Mouse (Mus musculus): ENCODE measurements around the gene Mcur1. TPM values are rescaled to one million over a fixed set of nuclear protein-coding genes. Genes with fewer than 3 reads are reported as not detected.

Mcur1 gene
- 8.6 and 9.9 TPM in 2 replicates for polyA plus RNA-seq (2014; fragmentation: Nextera tagmentation; extraction: Ambion mirVana)

GRCm38 (mm10) chr13:43559711-43560457, at the start of gene Mcur1:
Gene Mcur1 (minus strand): TSS chr13:43560191.
- H3K36me3 ChIP-seq (ENCODE audit: control insufficient read depth, insufficient read depth, low read length): no peaks in the 10 kb centered on the region
- ATAC-seq (ENCODE audit: low read depth): peak; percentile 93
- H3K4me1 ChIP-seq (ENCODE audit: control insufficient read depth, insufficient read depth, low read length): 0 out of 2 replicates have a peak, but pooled peaks cover 6% of the 10 kb centered on the region
- H3K9me3 ChIP-seq (ENCODE audit: control insufficient read depth, low read length): no peaks in the 10 kb centered on the region
- peak within 1 kb of the TSS; percentile 71 for H3K4me3 ChIP-seq (ENCODE audit: low read depth, low read length)
- peak within 1 kb of the TSS; percentile 92 for H3K4me2 ChIP-seq (ENCODE audit: low read depth, low read length)
- peak within 1 kb of the TSS; percentile 82 for H3K27ac ChIP-seq (ENCODE audit: low read depth, low read length)
- under 1% methylated on average over 57 of the region's 100 CpGs for WGBS
- no peaks in the 10 kb centered on the region for H3K27me3 ChIP-seq (ENCODE audit: control insufficient read depth, insufficient read depth, low read length)
- H3K9ac ChIP-seq (replicated peaks; ENCODE audit: low read depth, low read length): peak within 1 kb of the TSS; percentile 76

- Histone ChIP-seq H3K4me2 (ENCODE audit: low read depth, low read length) (no peak overlapping the region), H3K27me3 (ENCODE audit: control insufficient read depth, insufficient read depth, low read length) (no peaks in the 10 kb centered on the region), H3K4me1 (ENCODE audit: control insufficient read depth, insufficient read depth, low read length) (no peaks in the 10 kb centered on the region), H3K9ac (replicated peaks; ENCODE audit: low read depth, low read length) (no peak overlapping the region), H3K27ac (ENCODE audit: low read depth, low read length) (no peak overlapping the region), H3K9me3 (ENCODE audit: control insufficient read depth, low read length) (no peaks in the 10 kb centered on the region), H3K4me3 (ENCODE audit: low read depth, low read length) (no peak overlapping the region), H3K36me3 (ENCODE audit: control insufficient read depth, insufficient read depth, low read length) (no peaks in the 10 kb centered on the region)
- ATAC-seq (ENCODE audit: low read depth): no peak
- 73% methylated on average over 6 of the region's 6 CpGs for WGBS
Observed at GRCm38 (mm10) chr13:43608854-43609253, 48.9 kb upstream of the Mcur1 start.

- 64% methylated on average over 13 of the region's 13 CpGs for WGBS
- Histone ChIP-seq H3K9me3 (ENCODE audit: control insufficient read depth, low read length) (no peaks in the 10 kb centered on the region), H3K36me3 (ENCODE audit: control insufficient read depth, insufficient read depth, low read length) (no peaks in the 10 kb centered on the region), H3K4me2 (ENCODE audit: low read depth, low read length) (no peak overlapping the region), H3K4me3 (ENCODE audit: low read depth, low read length) (no peak overlapping the region), H3K9ac (replicated peaks; ENCODE audit: low read depth, low read length) (no peak overlapping the region), H3K27ac (ENCODE audit: low read depth, low read length) (no peak overlapping the region), H3K4me1 (ENCODE audit: control insufficient read depth, insufficient read depth, low read length) (no peaks in the 10 kb centered on the region), H3K27me3 (ENCODE audit: control insufficient read depth, insufficient read depth, low read length) (no peaks in the 10 kb centered on the region)
- no peak; the same call in 1 of the 2 replicates for ATAC-seq (ENCODE audit: low read depth)
Observed at GRCm38 (mm10) chr13:43603042-43603441, 43.1 kb upstream of the Mcur1 start.

- no peak for ATAC-seq (ENCODE audit: low read depth)
- no peaks in the 10 kb centered on the region for H3K27me3 ChIP-seq (ENCODE audit: control insufficient read depth, insufficient read depth, low read length)
- no peak overlapping the region for H3K9ac ChIP-seq (replicated peaks; ENCODE audit: low read depth, low read length)
- H3K4me1 ChIP-seq (ENCODE audit: control insufficient read depth, insufficient read depth, low read length): no peaks in the 10 kb centered on the region
- H3K4me3 ChIP-seq (ENCODE audit: low read depth, low read length): no peak overlapping the region
- no peak overlapping the region for H3K4me2 ChIP-seq (ENCODE audit: low read depth, low read length)
- H3K9me3 ChIP-seq (ENCODE audit: control insufficient read depth, low read length): no peaks in the 10 kb centered on the region
- H3K36me3 ChIP-seq (ENCODE audit: control insufficient read depth, insufficient read depth, low read length): no peaks in the 10 kb centered on the region
- no peak overlapping the region for H3K27ac ChIP-seq (ENCODE audit: low read depth, low read length)
- 94% methylated on average over 2 of the region's 2 CpGs for WGBS
Observed at GRCm38 (mm10) chr13:43602440-43602839, 42.4 kb upstream of the Mcur1 start.

GRCm38 (mm10) chr13:43600967-43601366, 41.0 kb upstream of the Mcur1 start:
- WGBS: 88% methylated on average over 6 of the region's 6 CpGs
- no peak overlapping the region for H3K27ac ChIP-seq (ENCODE audit: low read depth, low read length)
- no peaks in the 10 kb centered on the region for H3K27me3 ChIP-seq (ENCODE audit: control insufficient read depth, insufficient read depth, low read length)
- no peak overlapping the region for H3K4me3 ChIP-seq (ENCODE audit: low read depth, low read length)
- no peak for ATAC-seq (ENCODE audit: low read depth)
- H3K4me1 ChIP-seq (ENCODE audit: control insufficient read depth, insufficient read depth, low read length): no peaks in the 10 kb centered on the region
- no peak overlapping the region for H3K9ac ChIP-seq (replicated peaks; ENCODE audit: low read depth, low read length)
- no peaks in the 10 kb centered on the region for H3K9me3 ChIP-seq (ENCODE audit: control insufficient read depth, low read length)
- no peak overlapping the region for H3K4me2 ChIP-seq (ENCODE audit: low read depth, low read length)
- no peaks in the 10 kb centered on the region for H3K36me3 ChIP-seq (ENCODE audit: control insufficient read depth, insufficient read depth, low read length)

- no peak overlapping the region for H3K27ac ChIP-seq (ENCODE audit: low read depth, low read length)
- 0 out of 2 replicates have a peak, but pooled peaks have one; percentile 38 for ATAC-seq (ENCODE audit: low read depth)
- no peak overlapping the region for H3K4me3 ChIP-seq (ENCODE audit: low read depth, low read length)
- H3K4me2 ChIP-seq (ENCODE audit: low read depth, low read length): no peak overlapping the region
- 63% methylated on average over 4 of the region's 4 CpGs for WGBS
- H3K9ac ChIP-seq (replicated peaks; ENCODE audit: low read depth, low read length): no peak overlapping the region
- no peaks in the 10 kb centered on the region for H3K36me3 ChIP-seq (ENCODE audit: control insufficient read depth, insufficient read depth, low read length)
- no peaks in the 10 kb centered on the region for H3K4me1 ChIP-seq (ENCODE audit: control insufficient read depth, insufficient read depth, low read length)
- H3K9me3 ChIP-seq (ENCODE audit: control insufficient read depth, low read length): no peaks in the 10 kb centered on the region
- H3K27me3 ChIP-seq (ENCODE audit: control insufficient read depth, insufficient read depth, low read length): no peaks in the 10 kb centered on the region
Observed at GRCm38 (mm10) chr13:43595896-43596295, 35.9 kb upstream of the Mcur1 start.

GRCm38 (mm10) chr13:43592681-43593068, 32.7 kb upstream of the Mcur1 start:
- Histone ChIP-seq H3K4me3 (ENCODE audit: low read depth, low read length) (no peak overlapping the region), H3K4me1 (ENCODE audit: control insufficient read depth, insufficient read depth, low read length) (no peaks in the 10 kb centered on the region), H3K9ac (replicated peaks; ENCODE audit: low read depth, low read length) (no peak overlapping the region), H3K36me3 (ENCODE audit: control insufficient read depth, insufficient read depth, low read length) (no peaks in the 10 kb centered on the region), H3K27me3 (ENCODE audit: control insufficient read depth, insufficient read depth, low read length) (no peaks in the 10 kb centered on the region), H3K4me2 (ENCODE audit: low read depth, low read length) (no peak overlapping the region), H3K27ac (ENCODE audit: low read depth, low read length) (no peak overlapping the region), H3K9me3 (ENCODE audit: control insufficient read depth, low read length) (no peaks in the 10 kb centered on the region)
- ATAC-seq (ENCODE audit: low read depth): no peak
- 68% methylated on average over 8 of the region's 8 CpGs for WGBS

GRCm38 (mm10) chr13:43591828-43592680, 32.1 kb upstream of the Mcur1 start:
- Histone ChIP-seq H3K4me2 (ENCODE audit: low read depth, low read length) (no peak overlapping the region), H3K36me3 (ENCODE audit: control insufficient read depth, insufficient read depth, low read length) (no peaks in the 10 kb centered on the region), H3K9me3 (ENCODE audit: control insufficient read depth, low read length) (no peaks in the 10 kb centered on the region), H3K27ac (ENCODE audit: low read depth, low read length) (no peak overlapping the region), H3K27me3 (ENCODE audit: control insufficient read depth, insufficient read depth, low read length) (no peaks in the 10 kb centered on the region), H3K9ac (replicated peaks; ENCODE audit: low read depth, low read length) (no peak overlapping the region), H3K4me3 (ENCODE audit: low read depth, low read length) (no peak overlapping the region), H3K4me1 (ENCODE audit: control insufficient read depth, insufficient read depth, low read length) (no peaks in the 10 kb centered on the region)
- no peak for ATAC-seq (ENCODE audit: low read depth)
- 66% methylated on average over 28 of the region's 28 CpGs for WGBS
